Mouse (Mus musculus): ENCODE measurements around the gene Scn3a. TPM values are rescaled to one million over a fixed set of nuclear protein-coding genes. Genes with fewer than 3 reads are reported as not detected.
A peak's percentile ranks its signal among the peaks of the same experiment; 100 is the strongest.

Gene Scn3a
- polyA plus RNA-seq, 1 experiment from 2014 or later: 39.9 TPM

DNA sequence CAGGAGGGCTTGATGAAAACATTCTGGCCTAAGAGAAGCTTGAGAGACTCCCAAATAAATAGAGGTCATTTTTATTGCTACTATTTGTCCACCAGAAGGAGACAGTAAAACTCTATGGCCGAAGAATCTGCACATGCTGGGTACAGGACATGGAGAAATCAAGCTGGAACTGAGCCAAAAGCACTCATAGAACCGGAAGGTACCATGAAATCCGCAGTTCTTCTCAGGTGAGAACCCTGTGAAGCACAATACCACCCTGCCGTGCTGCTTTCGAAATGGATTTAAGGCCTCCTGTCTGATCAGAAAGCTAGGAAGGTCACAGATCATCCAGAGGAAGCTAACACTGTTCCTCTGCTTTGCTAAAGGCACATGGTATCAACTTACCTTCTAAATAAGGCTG lies 143.9 kb downstream of the Scn3a start:
- Histone ChIP-seq H3K9me3 (no peaks in the 10 kb centered on the region), H3K4me1 (replicated peaks) (peaks cover 6% of the 10 kb centered on the region; the same call in 1 of the 2 replicates), H3K27ac (replicated peaks) (no peak overlapping the region), H3K36me3 (no peaks in the 10 kb centered on the region), H3K9ac (no peak overlapping the region), H3K27me3 (no peaks in the 10 kb centered on the region), H3K4me2 (no peak overlapping the region), H3K4me3 (no peak overlapping the region)
- no peak for ATAC-seq (ENCODE audit: low read depth)
- WGBS: 55% methylated on average over 5 of the region's 5 CpGs

DNA sequence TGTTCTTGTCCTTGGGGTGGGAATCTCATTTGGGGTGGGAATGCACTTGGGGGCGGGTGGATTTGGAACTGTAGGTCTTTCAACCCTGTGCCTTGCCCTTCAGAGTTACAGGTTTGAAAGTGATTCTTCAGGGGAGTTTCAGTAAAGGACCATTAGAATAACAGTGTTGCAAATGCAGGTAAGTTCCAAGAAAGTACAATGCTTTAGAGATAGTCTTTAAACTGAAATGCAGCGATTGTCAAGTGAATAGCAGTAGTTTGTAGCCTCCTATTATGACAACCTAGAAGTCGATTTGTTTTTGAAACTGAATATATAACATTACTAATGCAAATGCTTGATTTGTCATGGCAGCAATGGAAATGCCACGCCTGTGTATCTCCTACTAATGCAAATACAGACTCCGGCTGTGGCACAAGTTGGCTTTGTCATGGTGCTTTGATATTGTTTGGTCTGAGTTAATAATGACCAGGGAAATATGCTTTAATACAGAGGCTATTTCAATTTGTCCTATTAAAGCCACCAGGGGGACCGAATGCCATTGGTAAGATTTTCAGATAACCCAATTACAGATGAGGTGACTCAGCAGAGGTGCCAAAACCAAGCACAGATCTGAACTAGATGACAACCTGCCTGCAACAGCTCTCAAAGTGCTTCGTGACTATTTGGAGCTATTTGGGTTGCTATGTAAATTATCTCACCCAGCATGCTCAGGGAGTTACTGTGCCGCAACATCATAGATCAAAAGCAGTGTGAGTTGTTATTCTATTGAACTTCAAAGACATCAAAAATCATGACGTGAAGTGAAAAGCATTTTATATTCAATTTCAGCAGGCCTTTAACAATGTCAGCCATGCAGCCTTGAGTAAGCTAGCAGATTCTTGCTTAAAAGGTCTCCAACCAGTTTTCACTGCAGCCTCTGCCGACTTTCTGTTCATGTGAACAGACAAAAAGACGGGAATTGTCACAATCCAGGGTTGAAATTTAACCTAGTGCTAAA lies 145.9 kb downstream of the Scn3a start:
- no peak overlapping the region for H3K9ac ChIP-seq
- H3K27ac ChIP-seq (replicated peaks): no peak overlapping the region

DNA sequence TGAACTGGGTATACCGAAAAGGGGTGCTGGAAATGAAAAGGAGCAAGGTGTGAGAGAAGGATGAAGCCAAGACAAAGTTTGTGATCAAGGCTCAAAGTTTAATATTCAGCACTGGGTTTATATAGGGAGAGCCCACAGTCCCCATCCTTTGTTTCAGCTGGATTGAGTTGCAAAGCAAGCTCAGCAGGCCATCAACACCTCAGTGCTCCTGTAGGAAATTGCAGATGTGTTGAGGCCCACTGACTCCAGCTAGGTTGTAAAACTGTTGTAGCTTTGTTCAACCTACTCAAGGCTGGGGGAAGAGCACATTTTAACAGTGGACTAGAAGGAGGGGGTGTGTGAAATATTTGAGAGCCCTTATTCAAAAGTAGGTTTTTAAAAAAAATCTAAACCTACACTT lies 148.8 kb downstream of the Scn3a start:
- ATAC-seq (ENCODE audit: low read depth): no peak

More for the DNA sequence above, 145.9 kb downstream of the Scn3a start:
- H3K36me3 ChIP-seq: no peaks in the 10 kb centered on the region
- H3K4me2 ChIP-seq: no peak overlapping the region
- H3K4me1 ChIP-seq (replicated peaks): peaks cover 6% of the 10 kb centered on the region; the same call in 1 of the 2 replicates
- H3K9me3 ChIP-seq: no peaks in the 10 kb centered on the region
- 49% methylated on average over 11 of the region's 11 CpGs for WGBS
- no peaks in the 10 kb centered on the region for H3K27me3 ChIP-seq
- no peak for ATAC-seq (ENCODE audit: low read depth)
- no peak overlapping the region for H3K4me3 ChIP-seq

DNA sequence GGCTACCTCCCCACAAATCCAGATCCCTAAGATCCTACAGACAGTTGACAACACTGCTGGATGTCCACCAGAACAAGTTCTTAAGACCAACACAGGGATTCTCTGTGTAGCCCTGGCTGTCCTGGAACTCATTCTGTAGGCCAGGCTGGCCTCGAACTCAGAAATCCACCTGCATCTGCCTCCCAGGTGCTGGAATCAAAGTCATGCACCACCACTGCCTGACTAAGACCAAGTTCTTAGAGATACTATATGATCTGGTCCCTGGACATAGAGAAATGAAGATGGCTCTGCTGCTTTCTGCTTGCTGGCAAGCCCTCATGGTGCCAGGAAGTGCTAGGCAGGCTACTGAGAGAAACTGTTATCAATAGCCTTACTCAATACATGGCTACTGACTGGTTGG lies 150.9 kb downstream of the Scn3a start:
- no peak overlapping the region for H3K4me2 ChIP-seq
- H3K4me3 ChIP-seq: no peak overlapping the region
- WGBS: 97% methylated on average over 1 of the region's 1 CpGs

More for the DNA sequence above, 148.8 kb downstream of the Scn3a start:
- Histone ChIP-seq H3K36me3 (no peaks in the 10 kb centered on the region), H3K4me1 (replicated peaks) (peaks cover 26% of the 10 kb centered on the region), H3K9me3 (no peaks in the 10 kb centered on the region), H3K4me3 (no peak overlapping the region), H3K27ac (replicated peaks) (no peak overlapping the region), H3K27me3 (no peaks in the 10 kb centered on the region), H3K9ac (no peak overlapping the region), H3K4me2 (no peak overlapping the region)
- WGBS: 56% methylated on average over 1 of the region's 1 CpGs

DNA sequence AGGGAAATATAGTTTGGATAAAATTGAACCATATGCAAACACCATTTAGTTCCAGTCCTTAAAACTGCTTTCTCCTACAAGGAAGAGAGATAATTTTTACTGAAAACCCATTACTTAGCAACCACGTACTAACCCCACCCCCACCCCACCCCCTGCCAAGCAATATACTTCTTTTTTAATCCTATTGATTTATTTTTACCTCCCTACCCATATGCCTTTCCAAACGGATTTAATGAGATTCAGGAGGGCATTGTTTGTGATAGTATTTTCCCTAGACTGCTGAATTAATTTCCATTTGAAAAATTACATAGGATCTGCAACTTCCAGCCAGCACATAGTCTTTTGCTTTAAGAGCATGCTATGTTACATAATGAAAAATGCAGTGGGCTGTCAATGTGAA lies 152.1 kb downstream of the Scn3a start:
- Histone ChIP-seq H3K4me3 (peak overlapping the region; percentile 29; the same call in 1 of the 2 replicates), H3K4me1 (replicated peaks) (peaks cover 23% of the 10 kb centered on the region), H3K9me3 (no peaks in the 10 kb centered on the region), H3K27me3 (no peaks in the 10 kb centered on the region), H3K9ac (no peak overlapping the region), H3K27ac (replicated peaks) (peak overlapping the region; percentile 84), H3K36me3 (no peaks in the 10 kb centered on the region), H3K4me2 (peak overlapping the region; percentile 61)
- peak; percentile 30 for ATAC-seq (ENCODE audit: low read depth)
- 2% methylated on average over 2 of the region's 2 CpGs for WGBS

More for the DNA sequence above, 150.9 kb downstream of the Scn3a start:
- H3K9ac ChIP-seq: no peak overlapping the region
- peaks cover 24% of the 10 kb centered on the region for H3K4me1 ChIP-seq (replicated peaks)
- H3K9me3 ChIP-seq: no peaks in the 10 kb centered on the region
- no peak overlapping the region for H3K27ac ChIP-seq (replicated peaks)
- H3K27me3 ChIP-seq: no peaks in the 10 kb centered on the region
- no peak for ATAC-seq (ENCODE audit: low read depth)
- no peaks in the 10 kb centered on the region for H3K36me3 ChIP-seq

DNA sequence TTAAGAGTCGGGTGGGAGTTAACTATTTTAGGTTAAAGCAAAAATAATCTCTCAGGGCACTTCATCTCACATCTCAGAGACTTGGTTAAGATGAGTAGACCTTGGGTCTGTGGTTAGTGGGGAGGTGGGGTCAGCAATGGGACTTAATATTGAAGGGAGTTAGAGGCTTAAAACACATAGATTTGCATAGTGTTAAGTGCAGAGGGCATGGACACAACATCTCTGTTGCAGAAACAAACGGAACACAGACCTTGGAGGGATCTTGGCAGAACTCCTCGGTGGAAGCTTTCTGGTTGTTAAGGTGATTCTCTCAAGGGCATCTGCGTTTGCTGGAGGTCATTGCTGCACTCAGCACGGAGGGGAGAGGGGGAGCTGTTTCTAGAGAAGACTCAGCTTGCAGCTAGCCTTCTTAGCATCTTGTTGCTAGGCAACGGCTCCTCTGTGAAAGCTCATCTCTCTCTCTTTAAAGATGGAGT lies 152.6 kb downstream of the Scn3a start:
- peaks cover 23% of the 10 kb centered on the region for H3K4me1 ChIP-seq (replicated peaks)
- peak; percentile 91 for ATAC-seq (ENCODE audit: low read depth)
- peak overlapping the region; percentile 84 for H3K27ac ChIP-seq (replicated peaks)
- H3K9me3 ChIP-seq: no peaks in the 10 kb centered on the region
- peak overlapping the region; percentile 60 for H3K9ac ChIP-seq
- H3K36me3 ChIP-seq: no peaks in the 10 kb centered on the region
- peak overlapping the region; percentile 61 for H3K4me2 ChIP-seq
- no peaks in the 10 kb centered on the region for H3K27me3 ChIP-seq
- H3K4me3 ChIP-seq: peak overlapping the region; percentile 29
- WGBS: 6% methylated on average over 6 of the region's 6 CpGs

DNA sequence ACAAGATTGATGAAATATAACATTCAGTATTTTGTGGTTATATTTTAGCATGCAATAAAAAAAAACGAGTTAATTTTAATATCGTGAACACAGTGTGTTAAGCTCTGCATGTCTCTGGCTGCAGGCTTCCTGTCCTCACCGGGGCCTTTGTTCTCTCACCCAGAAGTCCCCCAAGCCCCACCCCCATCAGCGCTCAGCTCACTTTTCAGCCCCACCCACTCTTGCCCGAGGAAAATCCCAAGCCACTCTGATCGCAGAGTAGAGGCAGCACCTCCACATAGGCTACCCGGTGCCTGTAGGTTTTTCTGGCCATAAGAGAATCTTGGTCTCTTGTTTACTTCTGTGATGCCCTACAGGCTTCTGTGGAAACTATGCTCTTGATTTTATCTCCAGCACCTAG lies 153.2 kb downstream of the Scn3a start:
- H3K9me3 ChIP-seq: no peaks in the 10 kb centered on the region
- peak overlapping the region; percentile 63 for H3K9ac ChIP-seq
- ATAC-seq (ENCODE audit: low read depth): peak; percentile 94
- 0% methylated on average over 7 of the region's 7 CpGs for WGBS
- no peaks in the 10 kb centered on the region for H3K27me3 ChIP-seq
- no peaks in the 10 kb centered on the region for H3K36me3 ChIP-seq
- peaks cover 23% of the 10 kb centered on the region for H3K4me1 ChIP-seq (replicated peaks)
- peak overlapping the region; percentile 84 for H3K27ac ChIP-seq (replicated peaks)
- peak overlapping the region; percentile 61 for H3K4me2 ChIP-seq
- peak overlapping the region; percentile 29 for H3K4me3 ChIP-seq

DNA sequence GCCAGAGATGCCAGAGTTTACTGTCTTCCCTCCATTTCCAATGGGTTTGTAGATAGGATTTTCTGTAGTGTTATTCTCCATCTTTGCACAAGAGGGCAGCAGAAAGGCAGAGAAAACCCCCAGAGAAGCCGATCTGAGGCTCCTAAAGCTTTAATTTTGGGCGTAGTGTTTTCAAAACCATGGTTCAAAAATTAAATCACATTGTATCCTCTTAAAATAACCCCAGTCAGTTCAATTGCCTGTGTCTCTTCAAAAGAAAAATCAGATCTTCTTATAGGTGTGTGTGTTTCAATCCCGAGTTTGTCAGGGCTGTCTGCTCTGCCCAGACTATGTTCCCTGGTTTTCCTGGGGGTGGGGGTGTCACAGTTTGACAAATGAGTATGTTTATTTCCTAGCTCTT lies 153.7 kb downstream of the Scn3a start:
- H3K27ac ChIP-seq (replicated peaks): peak overlapping the region; percentile 84
- peak; percentile 54; the same call in 1 of the 2 replicates for ATAC-seq (ENCODE audit: low read depth)
- under 1% methylated on average over 3 of the region's 3 CpGs for WGBS
- peak overlapping the region; percentile 63 for H3K9ac ChIP-seq
- no peaks in the 10 kb centered on the region for H3K27me3 ChIP-seq
- H3K4me2 ChIP-seq: peak overlapping the region; percentile 61
- peaks cover 23% of the 10 kb centered on the region for H3K4me1 ChIP-seq (replicated peaks)
- H3K9me3 ChIP-seq: no peaks in the 10 kb centered on the region
- peak overlapping the region; percentile 29 for H3K4me3 ChIP-seq
- H3K36me3 ChIP-seq: no peaks in the 10 kb centered on the region

Other genes starting within 250 kb of the Scn3a start
- gene Slc38a11, start 203.6 kb downstream of the Scn3a start, polyA plus RNA-seq (2015; fragmentation: Nextera tagmentation; extraction: Ambion mirVana): 0.22 and 1.5 TPM in 2 replicates
- gene Scn2a, start 53.1 kb upstream of the Scn3a start, polyA plus RNA-seq (2015; fragmentation: Nextera tagmentation; extraction: Ambion mirVana): 30.5 and 33.5 TPM in 2 replicates

Measured in neural tube, embryonic 13.5 days (tissue).